ENCODE assay signal across 22 mouse cellular contexts in genomic region chr11:68942731-68943130, GRCm38 (mm10). TPM values are rescaled to one million over a fixed set of nuclear protein-coding genes. Genes with fewer than 3 reads are reported as not detected.
"Had no signal": no experiment of that assay in that cellular context is flagged by ENCODE, and none has a peak within 500 bp of the region (broad histone marks: within the 10 kb centered on the region; RNA-seq: fewer than 3 reads in every experiment).

No protein-coding gene starts in this region.

- H3K36me3 ChIP-seq: limb, embryonic 13.5 days; liver, embryonic 12.5 days; liver, embryonic 15.5 days; midbrain, embryonic 12.5 days; midbrain, embryonic 15.5 days; neural tube, embryonic 12.5 days had no signal

- H3K9me3 ChIP-seq: limb, embryonic 10.5 days; limb, embryonic 13.5 days; liver, embryonic 12.5 days; liver, embryonic 15.5 days; midbrain, embryonic 12.5 days; midbrain, embryonic 15.5 days; neural tube, embryonic 12.5 days; neural tube, embryonic 15.5 days; stomach, embryonic 15.5 days had no signal

- H3K9ac ChIP-seq: limb, embryonic 13.5 days; liver, embryonic 12.5 days; liver, embryonic 15.5 days; midbrain, embryonic 12.5 days; midbrain, embryonic 15.5 days; neural tube, embryonic 12.5 days; neural tube, embryonic 15.5 days; stomach, embryonic 15.5 days had no signal

- H3K27ac ChIP-seq: hindbrain, postnatal 0 days; limb, embryonic 10.5 days; limb, embryonic 13.5 days; liver, embryonic 12.5 days; liver, embryonic 15.5 days; macrophage; midbrain, embryonic 12.5 days; midbrain, embryonic 15.5 days; neural tube, embryonic 12.5 days; neural tube, embryonic 15.5 days; stomach, embryonic 15.5 days had no signal

- H3K4me2 ChIP-seq: limb, embryonic 13.5 days; liver, embryonic 12.5 days; liver, embryonic 15.5 days; midbrain, embryonic 12.5 days; midbrain, embryonic 15.5 days; neural tube, embryonic 12.5 days; neural tube, embryonic 15.5 days; stomach, embryonic 15.5 days had no signal

- H3K27me3 ChIP-seq: midbrain, embryonic 15.5 days; neural tube, embryonic 15.5 days had no signal

- H3K4me3 ChIP-seq: limb, embryonic 10.5 days; limb, embryonic 13.5 days; liver, embryonic 12.5 days; liver, embryonic 15.5 days; midbrain, embryonic 12.5 days; midbrain, embryonic 15.5 days; neural tube, embryonic 12.5 days; neural tube, embryonic 15.5 days; stomach, embryonic 15.5 days had no signal

- ATAC-seq: hindbrain, postnatal 0 days; intestine, postnatal 0 days; liver, embryonic 12.5 days; midbrain, embryonic 15.5 days had no signal

- DNase-seq: liver; lung, adult 18-20 months; right cerebral cortex, adult 18-20 months; right cerebral cortex, postnatal 14 days; right cerebral cortex, postnatal 4 days; thymus, adult 2 months; thymus, postnatal 14 days; thymus, postnatal 4 days had no signal

RNA-seq across cellular contexts. Expression of gene Arhgef15, which starts 14.5 kb away (rescaled TPM):
- polyA plus RNA-seq: macrophage had no signal

RNA-seq across cellular contexts. Expression of gene Odf4, which starts 15.8 kb away (rescaled TPM):
- total RNA-seq: megakaryocyte, adult 5-6 weeks had no signal
- polyA plus RNA-seq: intestine, postnatal 0 days; limb, embryonic 10.5 days; limb, embryonic 13.5 days; liver, embryonic 12.5 days; liver, embryonic 15.5 days; lung, embryonic 16.5 days; macrophage; neural tube, embryonic 12.5 days; stomach, embryonic 15.5 days had no signal
